Mouse (Mus musculus) ES-Bruce4 (cell line): ENCODE measurements at regions not wholly inside any gene's neighbourhood (a gene's known extent, or its start where the extent isn't known, plus 50 kb on each side); places are given as distances from the start of the nearest gene placed in this dataset.

Experiments
- H3K27ac ChIP-seq: 2 replicates; pipeline ENCODE4 v1.5.1; 2012; ENCODE audit warnings: low read length, inconsistent platforms; ENCODE audit not compliant: insufficient read depth
- H3K27me3 ChIP-seq: 2 replicates; pipeline ENCODE4 v1.6.1; 2012; ENCODE audit warnings: mild to moderate bottlenecking, low read length, inconsistent platforms; ENCODE audit not compliant: control insufficient read depth, poor library complexity, insufficient read depth, severe bottlenecking
- H3K36me3 ChIP-seq: 2 replicates; pipeline ENCODE4 v1.6.1; 2012; ENCODE audit warnings: inconsistent platforms, mild to moderate bottlenecking, low read length, moderate library complexity; ENCODE audit not compliant: control insufficient read depth, poor library complexity, insufficient read depth, severe bottlenecking
- H3K4me1 ChIP-seq: one replicate; pipeline ENCODE4 v1.8.1; 2011; ENCODE audit warnings: low read length; ENCODE audit not compliant: control insufficient read depth, insufficient read depth
- H3K4me3 ChIP-seq: 2 replicates; pipeline ENCODE4 v1.5.1; 2011; ENCODE audit warnings: low read depth, mild to moderate bottlenecking, low read length
- H3K9ac ChIP-seq: 2 replicates; pipeline ENCODE4 v1.6.1; 2012; ENCODE audit warnings: low read depth, mild to moderate bottlenecking, inconsistent platforms; ENCODE audit not compliant: poor library complexity, severe bottlenecking
- H3K9me3 ChIP-seq: replicated peaks from 2 replicates; pipeline ENCODE4 v1.6.1; 2012; ENCODE audit warnings: mild to moderate bottlenecking, low read length, inconsistent platforms; ENCODE audit not compliant: control insufficient read depth, poor library complexity, insufficient read depth, severe bottlenecking
- CTCF ChIP-seq: IDR thresholded peaks from one replicate; pipeline ENCODE4 v1.8.1; 2011; ENCODE audit warnings: low read depth, low read length
- EP300 ChIP-seq: IDR thresholded peaks from 2 replicates; pipeline ENCODE4 v1.6.1; 2011; ENCODE audit warnings: low read depth, low read length; ENCODE audit not compliant: insufficient read depth
- POLR2A ChIP-seq: IDR thresholded peaks from one replicate; pipeline ENCODE4 v1.8.1; 2011; ENCODE audit warnings: low read length; ENCODE audit not compliant: insufficient read depth

DNA sequence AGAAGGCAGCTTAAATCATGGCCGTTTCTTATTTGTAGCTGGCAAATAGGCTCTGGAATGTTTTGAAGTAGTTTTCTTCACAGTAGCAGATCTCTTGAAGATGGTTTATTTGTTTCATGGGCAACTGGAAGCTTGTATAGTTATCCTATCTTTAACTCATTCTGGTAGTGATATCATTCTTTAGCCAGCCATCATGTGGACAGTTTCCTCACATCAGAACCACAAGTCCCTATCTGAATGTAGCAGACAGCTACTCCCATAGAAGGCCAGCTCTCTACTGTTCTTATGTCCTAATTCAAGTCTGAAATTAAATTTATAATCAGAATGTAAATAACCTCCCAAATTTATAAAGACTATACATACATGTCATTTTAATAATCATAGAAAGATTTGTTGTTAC, 253.8 kb upstream of the Sdr16c6 start:
- no peak overlapping the region for H3K4me3 ChIP-seq
- no peak overlapping the region for H3K9ac ChIP-seq
- H3K9me3 ChIP-seq = no peaks in the 10 kb centered on the region
- TF ChIP-seq POLR2A (no peak), CTCF (no peak), EP300 (no peak)
- no peaks in the 10 kb centered on the region for H3K4me1 ChIP-seq
- H3K27ac ChIP-seq = no peak overlapping the region
- H3K36me3 ChIP-seq = no peaks in the 10 kb centered on the region
- no peaks in the 10 kb centered on the region for H3K27me3 ChIP-seq

DNA sequence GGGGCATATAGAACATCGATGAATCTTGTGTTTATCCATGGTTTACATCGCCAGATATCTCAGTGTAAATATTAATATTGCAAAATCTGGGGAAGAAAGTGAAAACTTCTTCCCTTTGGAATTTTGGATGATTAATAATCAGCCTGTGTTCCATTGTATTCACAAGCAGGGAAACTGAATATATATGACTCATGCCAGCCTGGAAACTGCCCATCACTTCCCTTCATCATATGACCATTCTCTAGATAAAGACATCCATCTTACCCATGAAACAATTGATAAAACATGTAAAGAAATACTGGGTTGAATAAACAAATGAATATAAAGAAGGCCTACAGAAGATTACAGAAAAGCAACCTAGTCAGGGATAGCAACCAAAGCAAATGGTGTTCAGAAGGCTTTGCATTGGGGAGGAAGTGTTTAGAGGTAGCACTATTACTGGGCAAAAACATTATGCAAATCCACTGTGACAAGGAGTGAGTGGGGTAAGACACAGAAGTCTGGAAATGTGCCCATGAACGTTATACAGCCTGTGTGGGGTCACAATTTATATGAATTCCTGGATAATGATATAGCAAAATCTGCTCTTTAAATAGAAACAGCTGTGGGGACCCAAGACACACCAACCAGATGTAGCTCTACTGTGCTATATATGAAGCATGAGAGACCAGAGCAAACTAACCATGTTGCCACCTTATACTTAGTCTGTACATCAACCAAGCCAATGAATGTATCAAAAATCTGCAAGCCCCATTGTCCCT, 238.5 kb upstream of the Sdr16c6 start:
- H3K27ac ChIP-seq = no peak overlapping the region
- H3K36me3 ChIP-seq = no peaks in the 10 kb centered on the region
- no peak overlapping the region for H3K4me3 ChIP-seq
- no peaks in the 10 kb centered on the region for H3K27me3 ChIP-seq
- H3K4me1 ChIP-seq = no peaks in the 10 kb centered on the region
- TF ChIP-seq EP300 = no peak
- H3K9ac ChIP-seq = no peak overlapping the region
- H3K9me3 ChIP-seq = 0 out of 2 replicates have a peak, but pooled peaks cover 2% of the 10 kb centered on the region

DNA sequence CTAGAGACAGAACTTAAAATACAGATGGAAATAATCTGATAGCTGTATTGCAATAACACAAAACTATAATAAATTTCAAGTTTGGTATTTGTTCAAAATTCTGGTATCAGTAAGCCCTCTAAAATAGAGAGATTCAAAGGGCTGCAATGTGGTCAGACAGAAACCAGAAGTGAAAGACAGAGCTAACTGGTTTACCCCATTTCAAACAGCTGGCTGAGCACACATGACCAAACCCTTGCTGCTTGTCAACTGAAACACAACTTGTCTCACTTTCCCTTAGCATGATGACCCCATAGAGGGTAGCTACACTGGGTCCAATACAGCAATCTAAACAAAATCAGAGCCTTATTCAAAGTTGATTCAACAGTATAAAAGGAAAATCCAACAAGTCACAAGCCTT, 234.2 kb upstream of the Sdr16c6 start:
- Histone ChIP-seq H3K27me3 (no peaks in the 10 kb centered on the region), H3K9ac (no peak overlapping the region), H3K9me3 (0 out of 2 replicates have a peak, but pooled peaks cover 2% of the 10 kb centered on the region), H3K4me1 (no peaks in the 10 kb centered on the region), H3K27ac (no peak overlapping the region), H3K36me3 (no peaks in the 10 kb centered on the region), H3K4me3 (no peak overlapping the region)
- TF ChIP-seq CTCF (no peak), EP300 (no peak), POLR2A (no peak)

DNA sequence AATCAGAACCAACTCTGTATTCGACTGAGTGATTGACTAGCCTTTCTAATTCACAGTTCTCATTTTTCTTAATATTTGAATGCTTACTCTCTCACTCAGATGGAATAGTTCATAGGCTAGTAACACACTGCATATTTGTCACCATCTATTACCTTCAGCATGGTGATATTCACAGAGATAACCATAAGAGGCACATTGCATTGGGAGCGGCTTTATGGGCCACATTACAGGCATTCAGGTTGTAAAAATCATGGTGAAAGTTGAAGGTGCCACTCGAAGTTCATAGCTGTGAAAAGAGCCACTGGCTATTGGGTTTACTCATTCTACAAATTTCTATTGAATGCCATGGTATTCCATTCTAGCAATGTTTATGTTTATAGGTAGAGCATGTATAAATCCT, 229.6 kb upstream of the Sdr16c6 start:
- H3K9ac ChIP-seq = no peak overlapping the region
- no peaks in the 10 kb centered on the region for H3K27me3 ChIP-seq
- H3K4me3 ChIP-seq = no peak overlapping the region
- H3K27ac ChIP-seq = no peak overlapping the region
- no peaks in the 10 kb centered on the region for H3K9me3 ChIP-seq
- H3K4me1 ChIP-seq = no peaks in the 10 kb centered on the region
- H3K36me3 ChIP-seq = no peaks in the 10 kb centered on the region
- TF ChIP-seq CTCF (no peak), POLR2A (no peak), EP300 (no peak)

DNA sequence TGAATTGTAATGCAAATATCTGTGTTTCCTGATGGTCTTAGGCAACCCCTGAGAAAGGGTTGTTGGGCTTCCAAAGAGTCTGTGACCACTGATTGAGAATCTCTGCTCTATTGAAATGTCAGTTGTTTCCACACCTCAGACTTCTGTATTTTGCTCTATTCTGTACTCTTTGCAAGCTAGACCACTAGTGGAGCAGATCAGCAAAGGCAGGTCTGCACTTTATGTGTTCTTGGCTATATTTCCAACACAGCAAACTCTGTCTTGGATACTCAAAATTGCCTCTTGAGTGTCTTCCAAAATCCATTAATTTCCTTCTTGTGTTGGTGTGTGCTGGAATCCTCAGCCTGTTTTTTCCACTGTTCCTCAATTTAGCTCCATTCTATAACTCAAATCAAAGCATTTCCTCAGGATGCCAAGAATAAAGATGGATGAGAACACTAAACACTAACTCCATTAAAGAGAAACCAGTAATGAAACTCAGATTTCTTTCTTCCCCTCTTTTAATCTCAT, 228.5 kb upstream of the Sdr16c6 start:
- Histone ChIP-seq H3K36me3 (no peaks in the 10 kb centered on the region), H3K27me3 (no peaks in the 10 kb centered on the region), H3K9ac (no peak overlapping the region), H3K4me3 (no peak overlapping the region), H3K4me1 (no peaks in the 10 kb centered on the region), H3K9me3 (no peaks in the 10 kb centered on the region), H3K27ac (no peak overlapping the region)
- TF ChIP-seq EP300 (no peak), POLR2A (no peak), CTCF (no peak)

DNA sequence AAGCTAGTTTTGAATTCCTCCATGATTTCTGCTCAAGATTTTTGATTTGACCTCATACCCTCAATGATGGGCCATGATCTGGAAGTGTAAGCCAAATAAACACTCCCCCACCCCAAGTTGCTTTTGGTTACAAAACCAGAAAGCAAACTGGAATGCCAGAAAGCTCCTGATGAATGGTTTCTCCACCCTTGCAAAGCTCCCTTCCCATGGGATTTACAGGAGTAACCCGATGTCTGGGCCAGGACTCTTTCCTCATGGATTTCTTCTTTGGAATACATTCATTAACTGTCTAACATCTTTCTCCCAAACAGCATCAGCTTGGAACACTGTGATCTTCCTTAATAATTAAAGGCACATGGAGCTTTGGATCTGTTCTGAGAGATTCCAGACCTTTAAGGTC, 227.3 kb upstream of the Sdr16c6 start:
- no peak overlapping the region for H3K27ac ChIP-seq
- H3K36me3 ChIP-seq = no peaks in the 10 kb centered on the region
- TF ChIP-seq CTCF (no peak), EP300 (no peak), POLR2A (no peak)
- H3K4me1 ChIP-seq = no peaks in the 10 kb centered on the region
- H3K4me3 ChIP-seq = no peak overlapping the region
- H3K9me3 ChIP-seq = no peaks in the 10 kb centered on the region
- H3K9ac ChIP-seq = no peak overlapping the region
- no peaks in the 10 kb centered on the region for H3K27me3 ChIP-seq
